Mouse (Mus musculus) embryonic facial prominence, embryonic 11.5 days (tissue): ENCODE measurements around the gene Med23. TPM values are rescaled to one million over a fixed set of nuclear protein-coding genes. Genes with fewer than 3 reads are reported as not detected.

Source experiments
- ATAC-seq: fragments of 200-750 bp; cut with Nextera tagmentation; replicated peaks from 2 replicates; pipeline ENCODE4 v1.8.0; 2017; ENCODE audit warnings: low read depth; ENCODE audit not compliant: insufficient number of reproducible peaks, low FRiP score, low TSS enrichment
- DNase-seq: peaks from one replicate; pipeline ENCODE4 v3.0.0-alpha.2; 2015; ENCODE audit warnings: low spot score
- H3K27ac ChIP-seq: fragments of 300-500 bp; sonication (generic); replicated peaks from 2 replicates; pipeline ENCODE4 v1.5.1; 2014; ENCODE audit warnings: mild to moderate bottlenecking, low read depth, low read length, control low read depth
- H3K27me3 ChIP-seq: fragments of 300-500 bp; sonication (generic); 2 replicates; pipeline ENCODE4 v1.6.1; 2014; ENCODE audit warnings: mild to moderate bottlenecking, low read length, moderate library complexity, mixed read lengths; ENCODE audit not compliant: control insufficient read depth, insufficient read depth
- H3K36me3 ChIP-seq: fragments of 300-500 bp; sonication (generic); replicated peaks from 2 replicates; pipeline ENCODE4 v1.6.1; 2014; ENCODE audit warnings: low read depth, mild to moderate bottlenecking, low read length, moderate library complexity, mixed read lengths; ENCODE audit not compliant: control insufficient read depth, insufficient read depth
- H3K4me1 ChIP-seq: fragments of 300-500 bp; sonication (generic); 2 replicates; pipeline ENCODE4 v1.6.1; 2014; ENCODE audit warnings: low read length, mixed read lengths; ENCODE audit not compliant: control insufficient read depth, insufficient read depth
- H3K4me2 ChIP-seq: fragments of 300-500 bp; sonication (generic); 2 replicates; pipeline ENCODE4 v1.6.1; 2014; ENCODE audit warnings: low read depth, mild to moderate bottlenecking, control low read depth, low read length, moderate library complexity
- H3K4me3 ChIP-seq: fragments of 300-500 bp; sonication (generic); 2 replicates; pipeline ENCODE4 v1.5.1; 2014; ENCODE audit warnings: low read depth, low read length, control low read depth
- H3K9ac ChIP-seq: fragments of 300-500 bp; sonication (generic); replicated peaks from 2 replicates; pipeline ENCODE4 v1.6.1; 2014; ENCODE audit warnings: mild to moderate bottlenecking, control low read depth, low read length
- H3K9me3 ChIP-seq: fragments of 300-500 bp; sonication (generic); replicated peaks from 2 replicates; pipeline ENCODE4 v1.6.1; 2016; ENCODE audit warnings: mild to moderate bottlenecking, low read length, inconsistent platforms, mixed read lengths; ENCODE audit not compliant: control insufficient read depth
- WGBS: fragments of 180-500 bp; shearing (Covaris S2); extraction: QIAGEN DNeasy Blood & Tissue Kit; methylation state at CpG from one replicate; pipeline ENCODE4 v1.1.7; 2014; 5-methylcytosine and 5-hydroxymethylcytosine counted together
- microRNA-seq: library from miRNA; unstranded; fragments of <30 nt; microRNA quantifications from one replicate; pipeline ENCODE4, GENCODE M21; 2016; ENCODE audit warnings: borderline number of aligned reads
- polyA plus RNA-seq: library from polyadenylated mRNA; unstranded; fragments of >200 nt; fragmentation: Nextera tagmentation; extraction: Ambion mirVana; gene quantifications from 2 replicates; pipeline ENCODE4 v1.2.1, GENCODE M21; 2014

Med23 gene
- polyA plus RNA-seq, 1 experiment from 2014 or later = 35.6 TPM

- ATAC-seq (no peak), DNase-seq (no peak)
- no peak overlapping the region for H3K9ac ChIP-seq
- no peaks in the 10 kb centered on the region for H3K4me1 ChIP-seq
- no peaks in the 10 kb centered on the region for H3K36me3 ChIP-seq
- no peak overlapping the region for H3K4me2 ChIP-seq
- no peaks in the 10 kb centered on the region for H3K9me3 ChIP-seq
- H3K4me3 ChIP-seq = no peak overlapping the region
- no peaks in the 10 kb centered on the region for H3K27me3 ChIP-seq
- 86% methylated on average over 7 of the region's 7 CpGs for WGBS
- no peak overlapping the region for H3K27ac ChIP-seq
Measured at GRCm38 (mm10) chr10:24952549-24952948, 82.8 kb downstream of the Med23 start.

- H3K4me2 ChIP-seq = no peak overlapping the region
- H3K9me3 ChIP-seq = no peaks in the 10 kb centered on the region
- no peak overlapping the region for H3K27ac ChIP-seq
- no peak overlapping the region for H3K9ac ChIP-seq
- H3K27me3 ChIP-seq = no peaks in the 10 kb centered on the region
- no peaks in the 10 kb centered on the region for H3K4me1 ChIP-seq
- ATAC-seq = no peak
- no peak for DNase-seq
- 84% methylated on average over 6 of the region's 6 CpGs for WGBS
- no peaks in the 10 kb centered on the region for H3K36me3 ChIP-seq
- no peak overlapping the region for H3K4me3 ChIP-seq
Measured at GRCm38 (mm10) chr10:24953876-24954275, 84.1 kb downstream of the Med23 start.

- Histone ChIP-seq H3K9me3 (no peaks in the 10 kb centered on the region), H3K27ac (no peak overlapping the region), H3K9ac (no peak overlapping the region), H3K27me3 (no peaks in the 10 kb centered on the region), H3K4me2 (no peak overlapping the region), H3K4me1 (no peaks in the 10 kb centered on the region), H3K36me3 (no peaks in the 10 kb centered on the region), H3K4me3 (no peak overlapping the region)
- ATAC-seq (no peak), DNase-seq (no peak)
- 73% methylated on average over 15 of the region's 15 CpGs for WGBS
Measured at GRCm38 (mm10) chr10:24958280-24959042, 88.7 kb downstream of the Med23 start.

DNA sequence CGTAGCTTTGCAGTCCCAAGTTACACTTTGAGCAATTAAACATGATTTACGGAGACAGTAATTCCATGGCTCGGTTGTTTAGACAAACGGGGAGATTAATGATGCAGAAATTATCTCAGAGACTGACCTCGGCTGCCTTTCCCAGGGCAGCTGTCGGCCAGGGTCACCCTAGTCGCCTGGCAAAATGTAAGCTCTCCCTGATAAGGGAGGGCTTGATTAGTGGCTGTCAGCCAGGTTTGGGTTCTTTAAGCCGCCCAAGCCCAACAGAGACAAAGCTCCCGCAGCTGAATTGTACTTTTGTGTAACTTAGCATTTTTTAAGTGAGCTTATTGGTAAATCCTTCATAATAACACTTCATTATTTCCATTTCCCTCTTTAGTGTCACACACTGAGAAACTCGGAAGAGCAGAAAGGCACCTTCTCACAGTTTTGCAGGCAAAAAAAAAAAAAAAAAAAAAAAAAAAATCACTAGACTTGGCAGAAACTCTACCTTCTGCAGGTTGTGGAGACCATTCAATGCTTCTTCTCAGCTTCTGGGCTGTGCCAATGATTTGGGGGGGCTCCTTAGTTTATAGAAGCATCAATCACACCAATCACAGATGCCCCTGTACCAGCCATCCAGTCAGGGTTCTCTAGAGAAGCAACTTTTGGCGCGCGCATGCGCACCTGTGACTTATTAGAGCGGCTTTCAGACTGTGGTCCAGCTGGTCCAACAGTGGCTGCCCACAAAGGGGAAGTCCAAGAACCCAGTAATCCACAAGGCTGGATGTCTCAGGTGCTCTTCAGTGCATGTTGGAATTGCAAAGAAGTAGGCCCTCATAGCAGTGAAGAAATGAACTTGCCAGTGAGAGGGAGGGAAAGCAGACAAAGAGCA, 89.5 kb downstream of the Med23 start:
- Histone ChIP-seq H3K36me3 (no peaks in the 10 kb centered on the region), H3K9me3 (no peaks in the 10 kb centered on the region), H3K4me3 (no peak overlapping the region), H3K9ac (no peak overlapping the region), H3K27ac (no peak overlapping the region), H3K4me1 (no peaks in the 10 kb centered on the region), H3K4me2 (no peak overlapping the region), H3K27me3 (no peaks in the 10 kb centered on the region)
- DNase-seq = no peak
- WGBS = 49% methylated on average over 15 of the region's 15 CpGs
- no peak for ATAC-seq

GRCm38 (mm10) chr10:24961112-24961511, 91.3 kb downstream of the Med23 start:
- Histone ChIP-seq H3K9me3 (no peaks in the 10 kb centered on the region), H3K9ac (no peak overlapping the region)
- WGBS = 42% methylated on average over 2 of the region's 2 CpGs

GRCm38 (mm10) chr10:24961889-24962288, 92.1 kb downstream of the Med23 start:
- no peak for DNase-seq
- Histone ChIP-seq H3K4me1 (no peaks in the 10 kb centered on the region), H3K36me3 (no peaks in the 10 kb centered on the region), H3K4me2 (no peak overlapping the region), H3K9me3 (no peaks in the 10 kb centered on the region), H3K27ac (no peak overlapping the region), H3K27me3 (no peaks in the 10 kb centered on the region), H3K4me3 (no peak overlapping the region), H3K9ac (no peak overlapping the region)
- 45% methylated on average over 2 of the region's 2 CpGs for WGBS
- ATAC-seq = no peak

More at GRCm38 (mm10) chr10:24961112-24961511, 91.3 kb downstream of the Med23 start:
- DNase-seq (peak; percentile 63), ATAC-seq (no peak)
- H3K4me3 ChIP-seq = no peak overlapping the region
- H3K27me3 ChIP-seq = no peaks in the 10 kb centered on the region
- no peak overlapping the region for H3K27ac ChIP-seq
- no peaks in the 10 kb centered on the region for H3K4me1 ChIP-seq
- no peak overlapping the region for H3K4me2 ChIP-seq
- no peaks in the 10 kb centered on the region for H3K36me3 ChIP-seq

Small RNA genes within 50 kb of the gene (microRNA-seq; reads per million reads assigned to microRNA genes)
- gene Mir6905 = not detected

Other genes starting within 250 kb of the Med23 start
- 0.68 and 1.4 TPM in 2 replicates for gene Enpp1, start 157.8 kb upstream of the Med23 start, polyA plus RNA-seq
- gene Enpp3, start 27.2 kb upstream of the Med23 start, polyA plus RNA-seq = 9.2 and 10.4 TPM in 2 replicates
- 8.6 and 9.1 TPM in 2 replicates for gene Arg1, start 57.5 kb downstream of the Med23 start, polyA plus RNA-seq